Mouse (Mus musculus): Measurements from ENCODE around the gene Wdr54. TPM values are rescaled to one million over a fixed set of nuclear protein-coding genes. Genes with fewer than 3 reads are reported as not detected.

Wdr54 gene
- polyA plus RNA-seq, 1 experiment = 0.77 TPM

GRCm38 (mm10) chr6:83171063-83171462 lies 14.9 kb upstream of the Wdr54 start:
- no peak overlapping the region for H3K4me3 ChIP-seq (ENCODE audit: extremely low read depth, insufficient read depth, insufficient read length)
- TF ChIP-seq POLR2A (IDR thresholded peaks at IDR 0.05; ENCODE audit: low read depth, low read length) (no peak), CTCF (IDR thresholded peaks at IDR 0.05; ENCODE audit: extremely low read depth, insufficient read depth, insufficient read length, insufficient replicate concordance) (no peak)
- DNase-seq (ENCODE audit: low read depth in 1 of 2, low spot score in 2 of 2) = no peak
- no peaks in the 10 kb centered on the region for H3K4me1 ChIP-seq (ENCODE audit: control insufficient read depth, insufficient read depth, insufficient read length)
- H3K36me3 ChIP-seq (ENCODE audit: control insufficient read depth, insufficient read depth, low read length) = no peaks in the 10 kb centered on the region
- H3K27me3 ChIP-seq (ENCODE audit: control insufficient read depth, insufficient read depth, low read length) = no peaks in the 10 kb centered on the region
- H3K27ac ChIP-seq (ENCODE audit: insufficient read depth, low read length) = no peak overlapping the region
- 88% methylated on average over 5 of the region's 5 CpGs for WGBS

- Histone ChIP-seq H3K27me3 (ENCODE audit: control insufficient read depth, insufficient read depth, low read length) (no peaks in the 10 kb centered on the region), H3K4me3 (ENCODE audit: extremely low read depth, insufficient read depth, insufficient read length) (no peak overlapping the region), H3K27ac (ENCODE audit: insufficient read depth, low read length) (no peak overlapping the region), H3K4me1 (ENCODE audit: control insufficient read depth, insufficient read depth, insufficient read length) (0 out of 2 replicates have a peak, but pooled peaks cover 3% of the 10 kb centered on the region), H3K36me3 (ENCODE audit: control insufficient read depth, insufficient read depth, low read length) (no peaks in the 10 kb centered on the region)
- TF ChIP-seq POLR2A (IDR thresholded peaks at IDR 0.05; ENCODE audit: low read depth, low read length) = no peak
- TF ChIP-seq CTCF (IDR thresholded peaks at IDR 0.05; ENCODE audit: extremely low read depth, insufficient read depth, insufficient read length, insufficient replicate concordance) = no peak
- no peak for DNase-seq (ENCODE audit: low read depth in 1 of 2, low spot score in 2 of 2)
- WGBS = 88% methylated on average over 5 of the region's 5 CpGs
Measured at GRCm38 (mm10) chr6:83169872-83170271, 13.7 kb upstream of the Wdr54 start.

- TF ChIP-seq POLR2A (IDR thresholded peaks at IDR 0.05; ENCODE audit: low read depth, low read length) = no peak
- no peak for TF ChIP-seq CTCF (IDR thresholded peaks at IDR 0.05; ENCODE audit: extremely low read depth, insufficient read depth, insufficient read length, insufficient replicate concordance)
- Histone ChIP-seq H3K4me1 (ENCODE audit: control insufficient read depth, insufficient read depth, insufficient read length) (peaks cover 3% of the 10 kb centered on the region; the same call in 1 of the 2 replicates), H3K27ac (ENCODE audit: insufficient read depth, low read length) (no peak overlapping the region), H3K27me3 (ENCODE audit: control insufficient read depth, insufficient read depth, low read length) (peaks cover 7% of the 10 kb centered on the region), H3K36me3 (ENCODE audit: control insufficient read depth, insufficient read depth, low read length) (no peaks in the 10 kb centered on the region), H3K4me3 (ENCODE audit: extremely low read depth, insufficient read depth, insufficient read length) (peak overlapping the region; percentile 86)
- WGBS = under 1% methylated on average over 12 of the region's 12 CpGs
- DNase-seq (ENCODE audit: low read depth in 1 of 2, low spot score in 2 of 2) = peak in 1 of 2 experiments; percentile 22
Measured at GRCm38 (mm10) chr6:83166243-83166630, 10.0 kb upstream of the Wdr54 start.

GRCm38 (mm10) chr6:83165607-83166242 lies 9.5 kb upstream of the Wdr54 start, which contains the start of gene Dctn1:
Dctn1 (plus strand) TSS chr6:83165920.
- WGBS = under 1% methylated on average over 58 of the region's 58 CpGs

GRCm38 (mm10) chr6:83165026-83165606 lies 8.9 kb upstream of the Wdr54 start:
- WGBS = 3% methylated on average over 6 of the region's 6 CpGs
- H3K4me1 ChIP-seq (ENCODE audit: control insufficient read depth, insufficient read depth, insufficient read length) = peaks cover 3% of the 10 kb centered on the region; the same call in 1 of the 2 replicates
- H3K27me3 ChIP-seq (ENCODE audit: control insufficient read depth, insufficient read depth, low read length) = peaks cover 7% of the 10 kb centered on the region
- H3K4me3 ChIP-seq (ENCODE audit: extremely low read depth, insufficient read depth, insufficient read length) = peak overlapping the region; percentile 86
- no peak for DNase-seq (ENCODE audit: low read depth in 1 of 2, low spot score in 2 of 2)
- H3K27ac ChIP-seq (ENCODE audit: insufficient read depth, low read length) = no peak overlapping the region
- TF ChIP-seq CTCF (IDR thresholded peaks at IDR 0.05; ENCODE audit: extremely low read depth, insufficient read depth, insufficient read length, insufficient replicate concordance) (no peak), POLR2A (IDR thresholded peaks at IDR 0.05; ENCODE audit: low read depth, low read length) (no peak)
- H3K36me3 ChIP-seq (ENCODE audit: control insufficient read depth, insufficient read depth, low read length) = no peaks in the 10 kb centered on the region

More at GRCm38 (mm10) chr6:83165607-83166242, 9.5 kb upstream of the Wdr54 start, which contains the start of gene Dctn1:
- peak; percentile 66 for TF ChIP-seq CTCF (IDR thresholded peaks at IDR 0.05; ENCODE audit: extremely low read depth, insufficient read depth, insufficient read length, insufficient replicate concordance)
- TF ChIP-seq POLR2A (IDR thresholded peaks at IDR 0.05; ENCODE audit: low read depth, low read length) = peak; percentile 16; the same call in 1 of the 2 replicates
- Histone ChIP-seq H3K27me3 (ENCODE audit: control insufficient read depth, insufficient read depth, low read length) (peaks cover 7% of the 10 kb centered on the region), H3K4me1 (ENCODE audit: control insufficient read depth, insufficient read depth, insufficient read length) (peaks cover 3% of the 10 kb centered on the region; the same call in 1 of the 2 replicates), H3K4me3 (ENCODE audit: extremely low read depth, insufficient read depth, insufficient read length) (peak within 1 kb of the TSS; percentile 86), H3K36me3 (ENCODE audit: control insufficient read depth, insufficient read depth, low read length) (no peaks in the 10 kb centered on the region), H3K27ac (ENCODE audit: insufficient read depth, low read length) (peak within 1 kb of the TSS; percentile 86)
- DNase-seq (ENCODE audit: low read depth in 1 of 2, low spot score in 2 of 2) = peak; percentile 89 to 90

GRCm38 (mm10) chr6:83162701-83163100 lies 6.5 kb upstream of the Wdr54 start:
- H3K27me3 ChIP-seq (ENCODE audit: control insufficient read depth, insufficient read depth, low read length) = peaks cover 7% of the 10 kb centered on the region
- H3K4me1 ChIP-seq (ENCODE audit: control insufficient read depth, insufficient read depth, insufficient read length) = peaks cover 3% of the 10 kb centered on the region; the same call in 1 of the 2 replicates
- 2% methylated on average over 8 of the region's 8 CpGs for WGBS
- H3K4me3 ChIP-seq (ENCODE audit: extremely low read depth, insufficient read depth, insufficient read length) = peak overlapping the region; percentile 0; the same call in 1 of the 2 replicates
- TF ChIP-seq POLR2A (IDR thresholded peaks at IDR 0.05; ENCODE audit: low read depth, low read length) (no peak), CTCF (IDR thresholded peaks at IDR 0.05; ENCODE audit: extremely low read depth, insufficient read depth, insufficient read length, insufficient replicate concordance) (peak; percentile 38; the same call in 1 of the 2 replicates)
- peak; percentile 17 to 31 for DNase-seq (ENCODE audit: low read depth in 1 of 2, low spot score in 2 of 2)
- H3K36me3 ChIP-seq (ENCODE audit: control insufficient read depth, insufficient read depth, low read length) = no peaks in the 10 kb centered on the region
- no peak overlapping the region for H3K27ac ChIP-seq (ENCODE audit: insufficient read depth, low read length)

Measured in spleen, adult 2 months (tissue).